Mouse (Mus musculus): ENCODE results near the gene Dennd1b. TPM values are rescaled to one million over a fixed set of nuclear protein-coding genes. Genes with fewer than 3 reads are reported as not detected.

The Dennd1b gene
- polyA plus RNA-seq, 1 experiment = not detected

DNA sequence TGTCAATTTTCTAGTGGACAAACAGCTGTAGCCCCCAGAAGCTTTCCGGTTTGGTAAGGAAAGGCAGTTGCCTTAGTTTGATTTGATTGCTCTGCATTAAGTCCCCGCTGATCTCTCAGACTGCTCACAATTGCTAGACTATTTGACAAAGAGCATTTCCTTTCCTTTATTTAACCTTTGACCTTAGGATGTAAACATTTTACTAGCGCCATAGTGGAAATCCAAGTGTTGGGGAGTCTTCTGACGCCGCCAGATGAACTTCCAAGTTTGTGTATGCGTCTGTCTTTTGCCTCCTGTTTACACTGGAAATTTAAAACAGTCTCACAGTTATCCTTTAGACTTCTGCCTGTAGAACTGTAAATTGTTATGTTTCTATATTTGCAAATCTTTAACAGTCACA lies 85.8 kb downstream of the Dennd1b start:
- Histone ChIP-seq H3K27ac (ENCODE audit: insufficient read depth, low read depth, low read length) (no peak overlapping the region), H3K4me3 (ENCODE audit: insufficient read depth, low read depth, low read length) (no peak overlapping the region), H3K4me1 (ENCODE audit: control insufficient read depth, insufficient read depth, low read length) (no peaks in the 10 kb centered on the region)
- WGBS = 82% methylated on average over 6 of the region's 6 CpGs
- no peak for TF ChIP-seq POLR2A (IDR thresholded peaks at IDR 0.05; ENCODE audit: insufficient read depth, low read depth, low read length)
- TF ChIP-seq CTCF (IDR thresholded peaks at IDR 0.05; ENCODE audit: insufficient read depth, low read depth, low read length) = no peak

GRCm38 (mm10) chr1:139049881-139050472 lies 86.7 kb downstream of the Dennd1b start:
- H3K27ac ChIP-seq (ENCODE audit: insufficient read depth, low read depth, low read length) = no peak overlapping the region
- no peak for TF ChIP-seq CTCF (IDR thresholded peaks at IDR 0.05; ENCODE audit: insufficient read depth, low read depth, low read length)
- no peak for TF ChIP-seq POLR2A (IDR thresholded peaks at IDR 0.05; ENCODE audit: insufficient read depth, low read depth, low read length)
- WGBS = 70% methylated on average over 11 of the region's 11 CpGs
- H3K4me1 ChIP-seq (ENCODE audit: control insufficient read depth, insufficient read depth, low read length) = no peaks in the 10 kb centered on the region
- no peak overlapping the region for H3K4me3 ChIP-seq (ENCODE audit: insufficient read depth, low read depth, low read length)

- TF ChIP-seq POLR2A (IDR thresholded peaks at IDR 0.05; ENCODE audit: insufficient read depth, low read depth, low read length) = no peak
- no peak for TF ChIP-seq CTCF (IDR thresholded peaks at IDR 0.05; ENCODE audit: insufficient read depth, low read depth, low read length)
- H3K4me1 ChIP-seq (ENCODE audit: control insufficient read depth, insufficient read depth, low read length) = no peaks in the 10 kb centered on the region
- no peak overlapping the region for H3K27ac ChIP-seq (ENCODE audit: insufficient read depth, low read depth, low read length)
- H3K4me3 ChIP-seq (ENCODE audit: insufficient read depth, low read depth, low read length) = no peak overlapping the region
Observed at GRCm38 (mm10) chr1:139053003-139053402, 89.8 kb downstream of the Dennd1b start.

- H3K4me3 ChIP-seq (ENCODE audit: insufficient read depth, low read depth, low read length) = no peak overlapping the region
- TF ChIP-seq POLR2A (IDR thresholded peaks at IDR 0.05; ENCODE audit: insufficient read depth, low read depth, low read length) (no peak), CTCF (IDR thresholded peaks at IDR 0.05; ENCODE audit: insufficient read depth, low read depth, low read length) (no peak)
- H3K27ac ChIP-seq (ENCODE audit: insufficient read depth, low read depth, low read length) = no peak overlapping the region
- 96% methylated on average over 5 of the region's 5 CpGs for WGBS
- H3K4me1 ChIP-seq (ENCODE audit: control insufficient read depth, insufficient read depth, low read length) = no peaks in the 10 kb centered on the region
Observed at GRCm38 (mm10) chr1:139060301-139060700, 97.1 kb downstream of the Dennd1b start.

- H3K4me1 ChIP-seq (ENCODE audit: control insufficient read depth, insufficient read depth, low read length) = no peaks in the 10 kb centered on the region
- H3K27ac ChIP-seq (ENCODE audit: insufficient read depth, low read depth, low read length) = no peak overlapping the region
- no peak overlapping the region for H3K4me3 ChIP-seq (ENCODE audit: insufficient read depth, low read depth, low read length)
- TF ChIP-seq CTCF (IDR thresholded peaks at IDR 0.05; ENCODE audit: insufficient read depth, low read depth, low read length) (no peak), POLR2A (IDR thresholded peaks at IDR 0.05; ENCODE audit: insufficient read depth, low read depth, low read length) (no peak)
- WGBS = 91% methylated on average over 2 of the region's 2 CpGs
Observed at GRCm38 (mm10) chr1:139064711-139065110, 101.5 kb downstream of the Dennd1b start.

DNA sequence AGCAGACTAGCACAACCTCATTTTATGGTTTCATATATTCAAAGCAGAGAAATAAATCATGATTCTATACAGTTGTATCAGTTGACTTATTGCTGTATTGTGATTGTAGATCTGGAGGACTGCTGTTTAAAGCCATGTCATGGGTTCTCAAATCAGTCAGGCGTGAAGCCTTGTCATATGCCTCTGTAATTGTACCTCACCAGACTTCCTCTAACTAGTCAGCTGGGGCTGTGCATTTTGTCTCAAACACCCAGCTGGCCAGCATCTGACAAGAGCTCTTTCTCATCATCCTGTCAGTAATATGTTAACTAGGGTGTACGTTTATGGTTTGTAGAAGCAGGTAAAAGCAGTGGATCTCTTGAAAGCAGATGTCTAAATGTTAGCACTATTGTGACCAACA lies 104.0 kb downstream of the Dennd1b start:
- Histone ChIP-seq H3K4me3 (ENCODE audit: insufficient read depth, low read depth, low read length) (no peak overlapping the region), H3K27ac (ENCODE audit: insufficient read depth, low read depth, low read length) (no peak overlapping the region), H3K4me1 (ENCODE audit: control insufficient read depth, insufficient read depth, low read length) (no peaks in the 10 kb centered on the region)
- WGBS = 87% methylated on average over 2 of the region's 2 CpGs
- no peak for TF ChIP-seq POLR2A (IDR thresholded peaks at IDR 0.05; ENCODE audit: insufficient read depth, low read depth, low read length)
- TF ChIP-seq CTCF (IDR thresholded peaks at IDR 0.05; ENCODE audit: insufficient read depth, low read depth, low read length) = no peak

GRCm38 (mm10) chr1:139071015-139071414 lies 107.8 kb downstream of the Dennd1b start:
- WGBS = 67% methylated on average over 2 of the region's 2 CpGs
- no peak for TF ChIP-seq POLR2A (IDR thresholded peaks at IDR 0.05; ENCODE audit: insufficient read depth, low read depth, low read length)
- TF ChIP-seq CTCF (IDR thresholded peaks at IDR 0.05; ENCODE audit: insufficient read depth, low read depth, low read length) = no peak
- no peaks in the 10 kb centered on the region for H3K4me1 ChIP-seq (ENCODE audit: control insufficient read depth, insufficient read depth, low read length)
- H3K4me3 ChIP-seq (ENCODE audit: insufficient read depth, low read depth, low read length) = no peak overlapping the region
- H3K27ac ChIP-seq (ENCODE audit: insufficient read depth, low read depth, low read length) = no peak overlapping the region

DNA sequence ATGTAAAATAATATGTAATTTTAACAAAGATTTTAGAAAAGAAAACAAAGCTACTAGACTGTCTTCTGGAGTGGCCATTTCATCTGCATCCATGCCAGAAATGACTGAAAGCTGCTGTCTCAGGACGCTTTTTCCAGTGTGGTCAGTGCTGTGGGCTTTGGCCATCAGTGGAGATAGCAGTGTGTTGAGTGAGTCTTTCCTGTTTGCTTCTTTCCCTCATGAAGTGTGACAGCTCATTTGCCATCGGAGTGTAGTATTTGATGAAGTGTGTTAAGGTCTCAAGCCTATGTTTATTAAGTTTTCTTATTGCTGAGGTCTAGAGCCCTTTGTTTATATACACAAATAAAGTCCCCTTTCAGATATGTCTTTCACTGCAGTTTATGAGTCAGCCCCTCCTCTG lies 112.4 kb downstream of the Dennd1b start:
- Histone ChIP-seq H3K4me1 (ENCODE audit: control insufficient read depth, insufficient read depth, low read length) (peaks cover 3% of the 10 kb centered on the region), H3K27ac (ENCODE audit: insufficient read depth, low read depth, low read length) (no peak overlapping the region), H3K4me3 (ENCODE audit: insufficient read depth, low read depth, low read length) (no peak overlapping the region)
- WGBS = 93% methylated on average over 2 of the region's 2 CpGs
- TF ChIP-seq CTCF (IDR thresholded peaks at IDR 0.05; ENCODE audit: insufficient read depth, low read depth, low read length) (no peak), POLR2A (IDR thresholded peaks at IDR 0.05; ENCODE audit: insufficient read depth, low read depth, low read length) (no peak)

- no peak overlapping the region for H3K27ac ChIP-seq (ENCODE audit: insufficient read depth, low read depth, low read length)
- TF ChIP-seq CTCF (IDR thresholded peaks at IDR 0.05; ENCODE audit: insufficient read depth, low read depth, low read length) (no peak), POLR2A (IDR thresholded peaks at IDR 0.05; ENCODE audit: insufficient read depth, low read depth, low read length) (no peak)
- no peak overlapping the region for H3K4me3 ChIP-seq (ENCODE audit: insufficient read depth, low read depth, low read length)
- peaks cover 3% of the 10 kb centered on the region for H3K4me1 ChIP-seq (ENCODE audit: control insufficient read depth, insufficient read depth, low read length)
- WGBS = 89% methylated on average over 1 of the region's 1 CpGs
Observed at GRCm38 (mm10) chr1:139077989-139078388, 114.8 kb downstream of the Dennd1b start.

GRCm38 (mm10) chr1:139079000-139079399 lies 115.8 kb downstream of the Dennd1b start:
- Histone ChIP-seq H3K4me3 (ENCODE audit: insufficient read depth, low read depth, low read length) (no peak overlapping the region), H3K4me1 (ENCODE audit: control insufficient read depth, insufficient read depth, low read length) (peaks cover 3% of the 10 kb centered on the region), H3K27ac (ENCODE audit: insufficient read depth, low read depth, low read length) (no peak overlapping the region)
- 81% methylated on average over 8 of the region's 8 CpGs for WGBS
- TF ChIP-seq CTCF (IDR thresholded peaks at IDR 0.05; ENCODE audit: insufficient read depth, low read depth, low read length) (no peak), POLR2A (IDR thresholded peaks at IDR 0.05; ENCODE audit: insufficient read depth, low read depth, low read length) (no peak)
